Mouse (Mus musculus) heart, adult 2 months (tissue): ENCODE results near the gene Rab31.

Experiments
- CTCF ChIP-seq: fragments of 200-600 bp; IDR thresholded peaks from 2 replicates; pipeline ENCODE4 v1.8.1; 2022; ENCODE audit warnings: antibody characterized with exemption, mild to moderate bottlenecking, moderate library complexity
- EP300 ChIP-seq: fragments of 200-500 bp; IDR thresholded peaks from 2 replicates; pipeline ENCODE4 v1.6.1; 2011; ENCODE audit warnings: low read depth, low read length, control low read depth; ENCODE audit not compliant: insufficient read depth
- POLR2A ChIP-seq: fragments of 200-500 bp; IDR thresholded peaks from 2 replicates; pipeline ENCODE4 v1.6.1; 2011; ENCODE audit warnings: mild to moderate bottlenecking, low read depth, low read length, control low read depth; ENCODE audit not compliant: insufficient read depth

DNA sequence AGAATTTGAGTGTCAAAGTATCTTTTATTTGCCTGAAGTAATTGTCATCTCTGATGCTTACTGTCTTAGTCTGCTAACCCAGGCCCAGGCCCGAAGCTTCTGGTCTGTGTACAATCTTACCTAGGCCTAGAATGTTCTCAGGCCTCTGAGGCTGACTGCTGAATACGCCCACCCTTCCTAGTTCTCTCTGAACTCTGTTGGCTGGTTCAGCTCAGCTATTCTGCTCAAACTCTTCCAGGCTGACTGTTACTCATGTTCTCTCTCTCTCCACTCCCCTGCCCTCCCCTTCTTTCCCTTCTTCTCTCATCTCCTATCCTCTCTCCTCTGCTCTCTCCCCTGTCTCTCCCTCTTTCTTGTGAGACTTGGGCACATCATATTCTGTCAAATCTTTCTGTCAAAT lies 33.9 kb upstream of the Rab31 start:
- no peak for TF ChIP-seq CTCF
- no peak for TF ChIP-seq EP300
- no peak for TF ChIP-seq POLR2A
